Mouse (Mus musculus) left cerebral cortex, postnatal 4 days (tissue): ENCODE data around the gene Slc43a3. TPM values are rescaled to one million over a fixed set of nuclear protein-coding genes. Genes with fewer than 3 reads are reported as not detected.

Source experiments
- DNase-seq: peaks from one replicate; pipeline ENCODE4 v3.0.0-alpha.2; 2022
- intact Hi-C: fragments of 180-260 bp; cut with DNase I; formaldehyde crosslinking; loops from one replicate; pipeline ENCODE4 v1.15.1; 2025
- microRNA-seq: library from miRNA; unstranded; fragments of <30 nt; microRNA quantifications from one replicate; pipeline ENCODE4 v1.2.0, GENCODE M21; 2022
- total RNA-seq, 2 experiments: library from RNA; stranded (reverse); gene quantifications; 2 replicates each; pipeline ENCODE4 v1.2.3; 2021

Slc43a3 gene
- total RNA-seq, 2 experiments from 2014 or later, result 3.4 to 5.6 TPM

DNA sequence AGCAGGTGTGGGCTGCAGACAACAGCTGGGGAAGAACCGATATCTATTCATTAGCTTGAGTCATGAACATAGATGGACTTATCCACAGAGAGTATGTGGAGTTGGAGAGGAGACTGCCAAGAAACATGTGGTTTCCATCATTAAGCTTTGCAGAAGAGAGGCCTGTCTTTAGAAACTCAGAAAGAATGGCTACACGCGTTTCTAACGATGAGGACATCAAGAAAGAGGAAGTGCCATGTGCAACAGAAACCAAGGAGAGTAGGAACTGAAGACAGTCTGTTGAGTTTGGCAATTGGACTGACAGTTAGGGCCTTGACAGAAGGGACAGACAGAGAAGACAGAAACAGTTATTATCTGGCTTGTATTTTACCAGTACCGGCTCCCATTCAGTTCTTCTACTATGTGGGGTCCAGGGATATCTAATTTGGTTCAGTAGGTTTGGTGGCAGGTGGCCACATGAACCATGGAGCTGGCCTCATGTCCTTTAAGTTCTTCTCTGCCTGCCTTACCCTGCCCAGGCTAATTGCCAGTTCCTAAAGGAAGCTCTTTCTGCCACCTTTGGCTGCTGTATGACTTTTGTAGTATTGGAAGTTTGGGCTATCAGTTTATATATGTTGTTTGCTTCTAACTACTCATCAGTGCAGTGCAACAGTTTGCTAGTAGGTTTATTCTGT is 31.1 kb downstream of the Slc43a3 start:
- intact Hi-C loops, result no loop called here
- DNase-seq, result no peak

DNA sequence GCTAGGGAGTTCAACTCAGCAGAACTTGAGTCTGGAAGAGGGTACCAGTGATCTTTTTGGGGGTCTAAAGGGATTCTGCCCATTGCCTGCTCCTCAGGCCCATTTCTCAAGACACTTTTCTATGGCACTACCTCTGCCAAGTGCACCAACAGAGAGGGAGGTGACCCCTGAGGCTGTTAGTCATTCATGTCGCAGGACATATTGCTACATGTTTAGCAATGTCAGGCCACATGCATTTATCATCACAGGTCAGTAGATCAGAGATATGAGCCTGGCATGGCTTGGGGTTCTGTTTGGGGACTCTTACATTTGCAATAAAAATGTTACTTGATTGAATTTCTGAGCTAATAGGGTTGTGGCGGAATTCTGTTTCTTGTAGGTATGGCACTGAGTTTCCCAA is 39.2 kb downstream of the Slc43a3 start:
- intact Hi-C loops, result no loop called here
- DNase-seq, result no peak

DNA sequence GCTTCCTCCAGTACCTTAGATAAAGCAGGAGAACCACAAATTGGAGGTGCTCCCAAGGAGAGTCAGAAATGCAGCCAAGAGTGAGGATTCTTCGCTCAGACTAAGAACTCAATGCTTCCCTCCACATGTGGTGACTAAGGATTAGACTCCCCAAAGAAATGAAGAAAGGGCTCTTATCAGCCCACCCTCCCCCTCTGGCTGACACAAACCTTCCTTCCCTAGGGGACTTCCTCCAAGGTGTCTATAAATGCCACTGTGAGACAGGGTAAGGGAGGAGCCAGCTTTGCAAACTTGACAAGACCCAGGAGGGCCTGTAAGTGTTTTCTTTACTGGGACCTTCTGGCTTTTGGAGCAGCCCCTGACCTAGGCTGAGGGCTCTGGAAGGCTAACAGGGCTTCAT is 43.8 kb downstream of the Slc43a3 start, which contains the start of gene Prg2:
Prg2 (plus strand) TSS at position 274 of the 400 bp plus-strand sequence.
- DNase-seq, result no peak
- intact Hi-C loops, result no loop called here

DNA sequence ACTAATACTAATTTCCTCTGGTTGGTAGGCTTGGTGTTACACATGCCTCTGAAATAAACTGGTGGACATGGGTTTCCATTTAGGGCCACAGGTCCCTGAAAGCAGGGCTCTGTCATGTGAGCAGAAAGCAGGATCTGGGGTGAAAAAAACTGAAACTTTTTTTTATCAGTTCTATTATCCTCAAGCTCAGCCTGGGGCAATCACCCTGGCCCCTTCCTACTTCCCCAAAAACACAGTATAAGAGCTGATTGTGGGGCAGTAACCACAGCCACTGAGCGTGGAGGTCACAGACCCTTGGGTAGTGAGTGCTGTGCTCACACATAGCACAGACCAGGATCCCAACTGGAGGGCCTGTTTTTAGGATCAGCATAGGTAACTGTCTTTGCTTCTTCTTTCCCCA is 51.6 kb downstream of the Slc43a3 start, which contains the start of gene Prg3:
Prg3 (plus strand) TSS at position 286 of the 400 bp plus-strand sequence.
- DNase-seq, result no peak
- intact Hi-C loops, result no loop called here

DNA sequence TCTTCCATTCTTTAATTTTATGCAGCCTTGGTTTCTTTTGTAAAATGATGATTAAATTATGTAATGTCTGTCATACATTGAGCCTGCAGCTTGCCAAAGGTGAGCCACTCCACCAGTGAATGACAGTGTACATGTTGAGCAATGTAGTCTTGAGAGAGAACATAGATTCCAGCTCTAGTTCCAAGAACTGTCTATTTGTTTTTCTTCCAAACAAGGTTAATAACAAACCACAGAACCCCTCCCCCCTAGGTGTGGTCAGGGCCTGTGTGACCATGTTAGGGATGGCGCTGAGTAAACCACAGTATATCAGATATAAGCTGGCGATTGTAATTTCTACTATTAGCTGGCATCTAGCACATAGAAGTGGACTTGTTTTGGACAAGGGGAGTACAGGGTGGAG is 60.0 kb downstream of the Slc43a3 start:
- intact Hi-C loops, result no loop called here
- no peak for DNase-seq

DNA sequence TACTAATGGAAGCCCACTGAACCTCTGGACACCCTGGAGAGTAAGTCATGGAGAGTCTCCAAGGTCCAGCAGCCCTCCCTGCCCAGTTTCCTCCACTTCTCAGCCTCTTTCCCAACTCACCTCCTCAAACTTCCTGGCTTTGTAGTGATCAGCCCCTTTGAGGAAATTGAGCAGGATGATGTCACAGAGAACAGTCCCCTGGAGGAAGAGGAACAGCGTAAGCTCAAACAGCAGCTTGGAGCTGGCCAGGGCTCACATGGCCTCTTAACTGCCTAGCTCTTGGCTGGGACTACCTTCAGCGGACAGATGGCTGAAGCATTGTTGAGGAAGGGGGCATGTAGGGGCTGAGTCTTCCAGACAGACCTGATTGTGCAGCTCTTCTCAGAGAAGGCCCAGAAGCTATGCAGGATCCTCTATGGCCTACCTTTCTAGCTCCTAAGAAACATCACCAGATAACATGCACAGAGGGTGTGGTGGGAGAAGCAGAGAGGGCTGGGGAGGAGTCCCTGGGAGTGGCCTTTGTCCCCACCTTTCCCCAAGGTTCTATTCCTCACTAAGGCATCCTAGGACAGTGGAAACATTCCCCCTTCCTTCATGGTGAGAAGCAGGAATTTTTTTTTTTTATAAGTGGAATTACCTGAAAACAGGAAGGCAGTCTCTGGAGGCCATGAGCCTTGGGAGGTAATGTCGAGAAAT is 63.3 kb downstream of the Slc43a3 start:
- intact Hi-C loops, result no loop called here
- no peak for DNase-seq

DNA sequence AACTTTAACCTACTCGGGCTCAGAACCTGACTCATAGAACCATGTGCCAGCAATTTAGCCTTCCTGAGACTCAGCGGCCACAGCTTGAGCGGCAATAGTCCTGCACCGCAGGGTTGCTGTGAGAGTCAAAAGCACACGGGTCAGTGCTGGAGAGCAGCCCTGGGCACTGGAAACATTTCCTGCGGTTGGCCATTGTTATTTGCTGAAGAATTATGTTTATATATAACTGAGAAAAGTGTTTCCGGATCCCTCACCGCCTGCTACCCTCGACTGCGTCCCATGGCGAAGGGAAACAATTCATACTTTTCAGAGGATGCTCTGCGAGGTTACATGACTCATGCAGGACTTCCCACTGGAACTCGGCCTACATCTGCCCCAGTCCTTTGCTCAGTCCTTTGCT is 65.1 kb downstream of the Slc43a3 start:
- no peak for DNase-seq
- intact Hi-C loops, result no loop called here

DNA sequence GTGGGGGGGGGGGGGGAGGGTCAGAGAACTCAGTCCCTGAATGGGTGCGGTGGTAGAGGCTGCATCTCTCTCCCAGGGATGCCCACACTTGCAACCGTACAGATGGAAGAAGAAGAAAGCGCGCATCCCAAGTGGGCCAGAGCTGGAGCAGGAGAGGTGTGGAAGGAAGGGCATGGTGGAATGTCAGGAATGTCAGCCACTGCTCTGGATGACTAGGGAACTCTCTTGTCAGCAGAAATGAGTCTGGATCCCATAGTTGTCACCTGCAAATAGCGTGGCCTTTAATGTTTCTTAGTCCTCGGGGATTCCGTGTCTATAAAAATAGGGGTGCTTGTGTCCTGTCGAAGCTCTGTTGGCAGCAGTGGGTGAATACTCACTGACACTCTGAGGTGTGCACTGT is 66.2 kb downstream of the Slc43a3 start:
- intact Hi-C loops, result no loop called here
- no peak for DNase-seq

DNA sequence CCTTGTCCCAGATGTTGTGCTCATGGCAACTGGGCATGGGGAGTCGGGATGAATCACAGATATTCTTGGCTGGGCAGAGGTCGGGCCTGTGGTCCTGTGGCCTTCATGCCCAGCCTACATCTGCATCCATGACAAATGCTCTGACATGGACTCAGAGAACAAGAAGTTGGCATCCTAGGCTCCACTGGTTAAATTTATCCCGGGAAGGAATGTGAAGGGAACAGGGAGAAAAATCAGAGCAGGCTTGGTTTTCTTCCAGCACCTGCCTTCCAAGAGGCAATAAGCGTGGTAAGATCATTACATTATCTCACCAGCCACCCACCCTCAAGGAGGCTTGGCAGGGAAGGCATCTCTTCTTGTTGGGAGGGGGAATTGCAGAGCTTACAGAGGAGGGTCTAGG is 68.0 kb downstream of the Slc43a3 start:
- intact Hi-C loops, result no loop called here
- no peak for DNase-seq

DNA sequence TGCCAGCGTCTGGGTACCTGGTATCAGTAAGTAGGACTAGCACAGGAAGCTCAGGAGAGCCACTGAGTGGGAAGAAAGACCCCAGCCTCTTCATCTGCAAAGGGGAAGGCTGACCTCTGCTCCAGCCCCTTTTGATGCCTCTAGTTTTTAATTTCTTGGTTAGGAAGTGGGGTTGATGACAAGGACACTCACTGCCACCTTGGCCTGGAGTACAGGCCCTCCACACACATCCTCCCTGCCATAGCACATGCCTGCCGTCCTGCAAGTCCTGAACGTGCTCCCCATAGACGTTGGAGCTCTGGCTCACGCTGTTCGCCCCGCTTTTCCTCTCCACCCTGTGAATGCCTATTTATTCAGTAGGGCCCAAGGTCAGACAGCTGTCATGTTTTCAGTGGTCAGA is 70.2 kb downstream of the Slc43a3 start:
- no peak for DNase-seq
- intact Hi-C loops, result no loop called here

DNA sequence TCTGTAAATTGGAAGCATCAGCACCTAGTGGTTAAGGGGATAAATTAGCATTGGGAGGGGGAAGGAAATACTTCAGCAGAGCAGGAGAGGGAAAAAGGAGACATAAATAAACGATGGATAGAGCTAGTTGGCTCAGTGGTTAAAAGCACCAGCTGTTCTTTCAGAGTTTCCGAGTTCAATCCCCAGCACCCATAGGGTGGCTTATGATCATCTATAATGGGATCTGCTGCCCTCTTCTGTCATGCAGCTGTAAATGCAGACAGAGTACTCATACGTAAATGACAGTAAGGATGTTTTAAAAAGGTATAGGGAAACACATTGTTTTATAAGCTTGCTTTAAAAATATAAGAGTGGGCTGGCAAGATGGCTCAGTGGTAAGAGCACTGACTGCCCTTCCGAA is 71.3 kb downstream of the Slc43a3 start:
- intact Hi-C loops, result no loop called here
- no peak for DNase-seq

Small RNA genes lying within 50 kb of the gene (microRNA-seq; reads per million reads assigned to microRNA genes)
- gene Gm24332, result not detected

Other genes starting within 250 kb of the Slc43a3 start
- gene Zdhhc5, start 221.4 kb upstream of the Slc43a3 start, total RNA-seq, result 10 to 100 TPM; 34.2 to 34.8 TPM
- gene Clp1, start 209.2 kb upstream of the Slc43a3 start, total RNA-seq, result 1 to 10 TPM; 8.3 to 9.3 TPM
- 10 to 100 TPM; 13.7 to 15.4 TPM for gene Ypel4, start 202.5 kb upstream of the Slc43a3 start, total RNA-seq
- 1 to 10 TPM; 5.8 to 6.9 TPM for gene Gm19426, start 192.9 kb upstream of the Slc43a3 start, total RNA-seq
- gene Serping1, start 161.1 kb upstream of the Slc43a3 start, total RNA-seq, result 1 to 10 TPM; 5.6 to 6.2 TPM
- gene Ube2l6, start 137.8 kb upstream of the Slc43a3 start, total RNA-seq, result 1 to 10 TPM; 5.3 to 5.7 TPM
- not detected for gene Smtnl1, start 113.9 kb upstream of the Slc43a3 start, total RNA-seq
- gene Timm10, start 109.6 kb upstream of the Slc43a3 start, total RNA-seq, result 10 to 100 TPM; 55.5 to 60.4 TPM
- gene Slc43a1, start 97.7 kb upstream of the Slc43a3 start, total RNA-seq, result 1 to 10 TPM in 1 of 2 experiments, under 1 TPM in 1; 0.46 to 1.3 TPM
- gene Rtn4rl2, start 49.9 kb upstream of the Slc43a3 start, total RNA-seq, result 10 to 100 TPM; 59.4 to 61.6 TPM
- gene Prg2, start 43.9 kb downstream of the Slc43a3 start, total RNA-seq, result not detected
- not detected for gene Prg3, start 51.6 kb downstream of the Slc43a3 start, total RNA-seq
- 100 to 1,000 TPM; 146 to 154 TPM for gene Ssrp1, start 100.7 kb downstream of the Slc43a3 start, total RNA-seq
- 1 to 10 TPM; 1.0 to 1.4 TPM for gene P2rx3, start 100.9 kb downstream of the Slc43a3 start, total RNA-seq
- gene Tnks1bp1, start 111.4 kb downstream of the Slc43a3 start, total RNA-seq, result 10 to 100 TPM; 80.1 to 91.9 TPM
- gene Aplnr, start 199.6 kb downstream of the Slc43a3 start, total RNA-seq, result 10 to 100 TPM; 27.9 to 28.4 TPM